Mouse (Mus musculus) WW6 (cell line): ENCODE results near the gene Sfxn3.

Experiments used
- DNase-seq: peaks from one replicate; pipeline ENCODE4 v3.0.0-alpha.2; 2013; ENCODE audit warnings: low read depth, low spot score

Gene Sfxn3

DNA sequence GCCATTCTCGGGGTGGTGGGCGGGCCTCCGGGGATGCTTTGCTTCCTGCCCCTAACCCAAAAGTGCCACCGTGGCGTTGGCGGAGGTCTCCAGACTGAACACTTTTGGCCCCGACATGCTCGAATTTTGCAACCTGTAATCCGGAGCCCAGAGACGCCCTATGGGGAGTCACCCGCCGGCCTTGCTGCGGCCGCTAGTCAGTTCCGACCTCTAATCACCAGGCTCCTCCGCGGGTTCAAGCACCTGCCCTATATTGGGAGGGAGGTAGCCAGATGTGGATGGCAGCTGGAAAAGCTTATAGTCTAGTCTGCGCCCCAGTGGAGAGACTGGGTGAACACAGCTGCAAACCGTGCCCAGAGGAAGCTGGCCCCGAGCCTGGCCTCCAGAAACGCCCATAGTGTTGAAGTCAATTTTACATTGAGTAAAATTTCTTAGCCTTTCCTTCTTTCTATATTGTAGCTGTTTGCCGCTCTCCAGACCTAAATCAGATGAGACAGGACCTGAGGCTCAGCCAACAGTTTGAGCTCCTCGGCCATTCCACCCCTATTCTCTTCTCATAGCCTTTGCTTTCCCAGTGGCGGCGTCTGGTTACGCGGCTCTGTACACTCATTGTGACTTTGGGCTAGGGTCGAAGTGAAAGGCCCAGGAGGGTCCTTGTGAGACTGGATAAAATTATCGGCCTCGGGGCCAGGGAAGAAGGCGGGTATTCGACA is 28.2 kb downstream of the Sfxn3 start:
- no peak for DNase-seq

DNA sequence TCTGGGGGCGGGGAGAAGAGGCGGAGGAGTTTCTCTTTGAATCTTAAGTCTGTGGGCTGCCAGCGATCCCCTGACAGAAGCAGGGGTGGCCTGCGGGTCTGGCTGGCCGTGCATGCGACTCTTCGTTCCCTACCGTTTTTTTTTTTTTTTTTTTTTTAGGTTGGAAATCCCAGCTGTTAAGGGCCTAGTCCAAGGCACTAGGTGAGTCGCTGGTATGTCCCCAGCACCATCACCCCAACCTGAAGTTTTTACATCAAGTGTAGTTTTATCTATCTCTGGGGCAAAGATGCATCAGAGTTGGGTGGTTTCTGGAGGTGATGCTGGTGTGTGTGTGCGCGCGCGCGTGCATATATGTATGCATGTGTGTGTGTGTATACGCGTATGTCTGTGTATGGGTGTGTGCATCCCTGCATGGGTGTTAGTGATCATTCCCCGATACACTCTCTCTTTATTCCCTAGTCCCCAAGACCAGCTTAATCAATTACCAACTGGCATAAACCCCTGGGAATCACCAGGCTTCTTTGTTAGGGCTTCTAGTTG is 28.8 kb downstream of the Sfxn3 start:
- DNase-seq: no peak

DNA sequence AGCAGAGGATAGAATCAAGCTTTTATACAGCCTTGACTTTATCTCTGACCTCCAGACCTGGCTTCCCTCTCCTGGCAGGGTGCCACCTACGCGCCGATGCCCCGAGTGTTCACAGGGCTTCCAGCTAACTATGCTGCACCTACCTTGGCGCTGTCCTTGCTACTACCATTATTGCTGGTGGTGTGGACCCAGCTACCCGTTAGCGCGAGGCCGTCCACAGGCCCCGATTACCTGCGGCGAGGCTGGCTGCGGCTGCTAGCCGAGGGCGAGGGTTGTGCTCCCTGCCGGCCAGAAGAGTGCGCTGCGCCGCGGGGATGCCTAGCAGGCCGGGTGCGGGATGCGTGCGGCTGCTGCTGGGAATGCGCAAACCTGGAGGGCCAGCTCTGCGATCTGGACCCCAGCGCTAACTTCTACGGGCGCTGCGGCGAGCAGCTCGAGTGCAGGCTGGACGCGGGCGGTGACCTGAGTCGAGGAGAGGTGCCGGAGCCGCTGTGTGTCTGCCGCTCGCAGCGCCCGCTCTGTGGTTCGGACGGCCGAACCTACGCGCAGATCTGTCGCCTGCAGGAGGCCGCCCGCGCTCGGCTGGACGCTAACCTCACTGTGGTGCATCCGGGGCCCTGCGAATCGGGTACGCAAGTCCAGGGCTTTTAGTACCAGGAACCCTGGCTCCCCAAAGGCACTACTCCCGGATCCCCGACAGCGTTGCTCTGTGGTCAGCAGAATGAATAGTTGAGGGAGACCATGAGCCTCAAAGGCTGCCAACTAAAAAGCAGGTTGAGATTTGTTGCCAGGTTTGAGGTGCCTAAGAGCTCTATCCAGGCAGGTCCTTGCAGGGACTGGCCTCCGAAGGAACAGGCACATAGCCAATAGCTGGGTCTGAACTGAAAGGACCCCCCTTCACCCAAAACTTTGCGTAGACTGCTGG is 29.5 kb downstream of the Sfxn3 start:
- DNase-seq: no peak

DNA sequence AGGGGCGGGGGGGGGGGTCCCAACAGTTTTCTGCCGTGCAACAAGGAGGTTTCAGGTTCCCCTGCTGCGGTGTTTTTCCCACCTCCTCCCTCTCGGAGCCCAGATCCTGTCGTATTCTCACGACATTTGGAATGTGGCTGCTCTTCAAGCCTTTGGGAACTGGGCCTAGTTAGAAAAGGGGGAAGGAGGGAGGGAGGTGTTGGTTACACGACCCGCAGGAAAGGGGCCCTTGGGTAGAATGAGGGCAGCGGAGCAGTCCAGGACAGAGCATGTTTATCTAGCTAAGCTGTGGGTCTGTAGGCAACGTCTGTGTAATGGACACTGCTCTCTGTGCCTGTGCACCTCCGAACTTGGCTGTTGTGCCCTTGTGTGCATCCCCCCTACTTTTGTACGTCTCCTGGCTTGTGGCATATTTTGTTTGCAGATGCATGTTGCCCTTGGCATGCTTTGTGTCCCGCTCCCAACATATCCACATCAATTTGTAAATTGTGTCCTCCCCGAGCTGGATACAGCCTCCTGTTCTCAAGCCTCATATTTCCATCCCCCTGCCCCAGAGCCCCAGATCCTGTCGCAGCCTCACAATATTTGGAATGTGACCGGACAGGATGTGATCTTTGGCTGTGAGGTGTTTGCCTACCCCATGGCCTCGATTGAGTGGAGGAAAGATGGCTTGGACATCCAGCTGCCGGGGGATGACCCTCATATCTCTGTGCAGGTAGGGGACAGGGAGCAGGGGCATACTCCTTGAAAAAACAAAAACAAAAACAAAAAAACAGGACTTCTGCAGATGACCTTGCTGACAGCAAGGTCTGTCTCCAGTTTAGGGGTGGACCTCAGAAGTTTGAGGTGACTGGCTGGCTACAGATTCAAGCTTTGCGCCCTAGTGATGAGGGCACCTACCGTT is 30.7 kb downstream of the Sfxn3 start:
- no peak for DNase-seq

DNA sequence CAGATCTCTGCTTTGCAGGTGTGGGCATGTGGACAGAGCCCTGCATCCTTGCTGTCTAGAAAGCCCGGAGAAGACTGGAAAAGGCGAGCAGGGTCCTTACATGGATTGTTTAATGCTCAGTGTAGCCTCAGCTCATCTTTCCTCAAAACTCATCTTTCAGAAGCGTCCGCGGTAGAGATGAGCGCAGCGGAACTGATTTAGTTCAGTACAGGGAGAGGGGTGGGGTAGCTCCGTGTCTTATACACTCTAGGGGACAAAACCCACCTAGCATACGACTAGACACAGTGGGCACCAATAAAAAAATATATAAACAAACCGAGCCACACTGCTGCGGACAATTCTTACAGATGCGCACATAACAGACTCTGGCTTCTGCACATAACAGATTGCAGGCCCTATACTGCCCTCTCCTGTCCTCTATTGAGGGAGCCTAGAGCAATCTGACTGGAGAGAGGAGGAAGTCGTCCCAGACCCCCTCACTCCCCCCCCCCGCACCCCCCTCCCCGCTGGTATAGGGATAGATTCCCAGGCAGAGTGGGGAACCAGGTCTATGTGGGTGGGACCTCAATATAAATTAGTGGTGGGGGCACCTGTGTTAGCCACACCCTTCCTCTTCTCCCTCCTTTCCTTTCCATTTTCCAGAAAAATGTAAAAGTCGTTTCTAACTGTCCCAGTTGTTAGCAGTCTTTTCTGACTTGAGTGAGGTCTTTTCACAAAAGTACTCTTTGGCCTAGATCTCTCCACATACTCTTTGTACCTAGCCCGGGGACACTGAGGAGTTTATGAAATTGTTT is 31.9 kb downstream of the Sfxn3 start:
- no peak for DNase-seq

DNA sequence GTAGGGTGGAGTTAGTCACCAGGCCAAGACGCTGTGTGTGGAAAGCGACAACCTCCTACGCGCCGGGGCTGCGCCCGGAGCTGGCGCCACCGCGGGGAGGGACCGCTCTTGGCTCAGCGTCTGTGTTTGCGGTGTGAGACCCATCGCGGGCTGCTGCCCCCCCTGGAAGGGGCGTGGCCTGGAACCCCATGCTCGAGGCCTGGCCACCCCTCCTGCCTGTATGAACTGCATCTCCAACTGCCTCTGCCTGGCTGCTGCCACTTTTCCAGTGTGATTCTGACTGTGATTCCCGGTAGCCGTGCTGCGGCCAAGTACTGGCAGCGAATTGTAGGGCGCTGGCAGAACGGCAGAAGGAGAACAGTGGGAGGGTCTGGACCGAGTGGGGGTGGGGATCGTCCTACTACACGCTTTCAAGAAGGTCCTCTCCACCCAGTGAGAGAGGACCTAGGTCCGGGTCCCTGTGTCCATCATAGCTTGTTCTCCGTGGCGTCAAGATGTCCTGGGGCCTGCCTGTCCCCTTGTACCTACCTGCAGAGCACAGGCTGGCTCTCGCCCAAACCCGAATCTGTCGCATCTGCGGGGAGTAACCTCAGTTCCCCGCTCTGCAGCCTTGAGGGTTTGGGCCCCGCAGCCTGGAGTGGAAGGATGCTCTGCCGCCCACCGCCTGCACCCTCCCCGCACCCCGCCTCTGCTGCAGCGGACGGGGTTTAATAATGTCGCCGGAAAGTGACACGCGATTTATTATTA is 32.6 kb downstream of the Sfxn3 start:
- DNase-seq: no peak

DNA sequence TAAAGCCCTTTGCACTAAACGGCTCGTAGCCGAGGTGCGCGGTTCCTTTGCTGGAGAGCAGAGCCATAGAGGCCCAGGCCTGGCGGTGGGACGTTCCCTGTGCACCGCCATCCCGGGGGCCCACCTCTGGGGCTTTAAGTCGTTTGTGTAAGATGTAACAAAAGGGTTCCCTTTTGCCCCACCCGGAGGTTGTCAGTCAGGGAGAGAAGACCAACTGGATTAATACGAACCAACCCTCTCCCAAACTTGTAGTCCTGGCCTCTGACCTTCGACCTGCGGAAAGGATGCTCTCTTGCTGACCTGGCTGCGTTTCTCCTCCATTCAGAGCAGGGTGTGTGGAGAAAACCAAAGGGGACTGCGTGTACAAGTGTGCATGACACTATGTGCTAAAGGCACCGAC is 33.4 kb downstream of the Sfxn3 start:
- no peak for DNase-seq

DNA sequence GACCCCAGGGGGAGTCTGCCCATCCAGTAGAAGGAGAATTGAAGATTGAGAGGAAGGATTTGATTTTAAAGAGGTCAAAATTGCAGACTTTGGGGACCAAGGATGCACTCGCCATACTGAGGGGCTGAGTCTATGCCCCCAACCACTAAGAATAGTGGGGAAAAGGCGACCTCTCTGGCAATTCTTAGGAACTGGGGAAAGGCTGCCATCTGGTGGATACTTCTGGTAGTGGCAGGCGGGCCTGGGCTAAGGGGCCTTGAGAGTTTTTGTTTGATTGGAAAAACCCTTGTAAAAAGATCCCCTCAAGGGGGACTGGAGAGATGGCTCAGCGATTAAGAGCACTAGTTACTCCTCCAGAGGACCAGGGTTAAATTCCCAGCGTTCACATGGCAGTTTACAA is 34.0 kb downstream of the Sfxn3 start:
- DNase-seq: no peak

DNA sequence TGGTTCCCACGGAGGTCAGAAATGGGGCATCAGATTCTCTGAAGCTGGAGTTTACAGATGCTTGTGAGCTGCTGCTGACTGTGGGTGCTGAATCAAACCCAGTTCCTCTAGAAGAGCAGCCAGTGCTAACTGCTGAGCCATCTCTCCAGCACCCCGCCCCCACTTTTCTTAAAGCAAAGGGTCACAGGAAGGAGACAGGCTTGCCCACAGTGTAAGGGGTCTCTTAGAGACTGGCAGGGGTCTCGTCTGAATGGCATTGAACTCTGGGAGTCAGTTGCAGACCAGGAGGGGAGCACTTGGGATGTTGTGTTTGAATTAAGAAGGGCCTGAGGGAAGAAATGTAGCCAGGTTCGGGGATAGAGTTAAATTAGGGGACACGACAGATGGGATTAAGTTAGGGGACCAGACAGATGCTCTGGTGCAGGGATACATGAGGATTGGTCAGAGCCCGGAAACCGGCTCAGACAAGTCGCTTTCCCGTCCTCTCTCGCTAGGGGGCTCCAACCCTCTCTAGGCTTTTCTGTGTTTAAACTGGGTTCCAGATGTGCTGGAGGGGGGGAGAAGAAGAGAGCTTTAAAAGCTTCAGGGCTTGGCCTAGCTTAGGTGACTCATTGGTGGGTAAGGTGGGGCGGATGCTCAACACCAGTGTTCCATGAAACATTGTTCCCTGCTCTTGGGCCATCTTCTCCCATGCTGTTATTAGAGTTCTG is 34.7 kb downstream of the Sfxn3 start:
- no peak for DNase-seq

DNA sequence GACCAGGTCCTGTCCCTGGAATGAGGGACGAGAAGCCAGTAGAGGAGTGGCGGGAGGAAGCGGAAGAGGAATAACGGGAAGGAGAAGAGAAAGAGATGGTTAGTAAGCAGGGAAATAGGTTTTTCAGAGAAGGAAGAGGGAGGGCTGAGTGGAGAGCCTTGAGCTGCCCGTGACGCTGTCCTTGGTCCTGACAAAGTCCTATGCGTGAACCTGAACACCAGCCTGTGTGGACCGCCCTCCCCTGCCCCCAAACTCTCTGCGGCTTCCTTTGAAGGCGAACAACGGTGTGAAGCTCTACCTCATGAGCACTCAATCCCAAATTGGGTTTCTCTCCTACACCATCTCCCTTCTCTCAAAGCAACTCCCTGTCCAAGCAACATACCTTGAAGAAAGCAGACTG is 50.6 kb downstream of the Sfxn3 start:
- no peak for DNase-seq

DNA sequence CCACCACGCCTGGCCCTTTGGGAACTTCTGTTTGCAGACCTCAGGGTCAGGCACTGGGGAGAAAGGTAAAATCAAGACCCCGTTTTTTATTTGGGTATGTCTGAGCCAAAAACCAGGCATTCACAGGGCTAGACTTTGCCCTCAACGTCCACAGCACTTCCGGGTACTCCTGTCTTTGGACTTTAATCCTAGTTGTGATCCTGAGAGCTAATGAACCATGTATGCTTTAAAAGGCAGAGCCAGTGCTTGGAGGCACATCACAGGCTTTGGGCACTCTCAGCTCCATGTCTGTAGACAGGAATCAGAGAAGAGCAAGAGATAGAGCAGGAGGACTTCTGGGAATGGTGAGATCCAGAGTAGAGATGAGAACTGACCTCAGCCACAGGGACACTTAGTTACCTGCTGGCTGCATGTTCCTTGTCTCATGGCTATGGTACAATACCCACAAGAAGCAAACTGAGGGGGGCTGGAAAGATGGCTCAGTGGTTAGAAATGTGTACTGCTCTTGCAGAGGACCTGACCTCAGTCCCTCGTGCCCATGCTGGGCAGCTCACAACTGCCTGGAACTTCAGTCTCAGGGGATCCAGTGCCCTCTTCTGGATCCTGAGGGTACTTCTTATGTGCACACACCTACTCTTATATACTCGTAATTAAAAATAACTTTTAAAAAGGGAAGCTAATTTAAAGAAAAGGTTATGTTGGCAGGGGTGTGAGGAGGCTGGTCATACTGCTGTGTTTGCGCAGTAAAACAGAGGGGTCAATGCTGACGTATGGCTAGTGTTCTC is 53.4 kb downstream of the Sfxn3 start:
- DNase-seq: no peak

DNA sequence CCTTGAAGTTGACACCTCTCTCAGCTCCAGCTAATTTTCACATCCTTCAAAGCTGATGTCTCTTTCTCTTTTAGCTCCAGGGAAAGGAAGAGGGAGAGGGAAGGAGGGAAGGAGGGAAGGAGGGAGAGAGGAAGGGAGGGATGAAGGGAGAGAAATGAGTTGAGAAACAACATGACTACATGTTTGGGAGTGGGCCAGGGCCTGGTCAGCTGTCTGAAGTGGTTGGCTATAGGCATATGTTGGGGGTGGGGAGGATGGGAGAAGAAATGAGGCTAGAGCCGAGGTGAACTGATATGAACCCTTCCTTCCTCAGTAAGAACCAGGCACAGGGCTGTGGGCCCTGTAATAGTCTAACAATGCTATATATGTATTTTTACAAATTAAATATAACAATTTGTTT is 58.3 kb downstream of the Sfxn3 start:
- no peak for DNase-seq
